Mouse (Mus musculus) Muller cell, postnatal 12 days (primary cell): Measurements from ENCODE around the gene Elovl2.
A peak's percentile ranks its signal among the peaks of the same experiment; 100 is the strongest.

Experiments used
- DNase-seq: peaks from one replicate; pipeline ENCODE4 v3.0.0-alpha.2; 2015; ENCODE audit errors: inconsistent ontology term

Elovl2 gene

GRCm38 (mm10) chr13:41146271-41146670 is 73.9 kb downstream of the Elovl2 start:
- peak; percentile 14 for DNase-seq

- DNase-seq = no peak
Observed at GRCm38 (mm10) chr13:41145433-41145970, 74.7 kb downstream of the Elovl2 start.

- peak; percentile 51 for DNase-seq
Observed at GRCm38 (mm10) chr13:41134901-41135300, 85.3 kb downstream of the Elovl2 start.
